Mouse (Mus musculus): ENCODE results near the gene Nfkb1.
A peak's percentile ranks its signal among the peaks of the same experiment; 100 is the strongest.

The Nfkb1 gene

GRCm38 (mm10) chr3:135702658-135703057 lies 11.3 kb upstream of the Nfkb1 start:
- DNase-seq (ENCODE audit: low spot score) = no peak

DNA sequence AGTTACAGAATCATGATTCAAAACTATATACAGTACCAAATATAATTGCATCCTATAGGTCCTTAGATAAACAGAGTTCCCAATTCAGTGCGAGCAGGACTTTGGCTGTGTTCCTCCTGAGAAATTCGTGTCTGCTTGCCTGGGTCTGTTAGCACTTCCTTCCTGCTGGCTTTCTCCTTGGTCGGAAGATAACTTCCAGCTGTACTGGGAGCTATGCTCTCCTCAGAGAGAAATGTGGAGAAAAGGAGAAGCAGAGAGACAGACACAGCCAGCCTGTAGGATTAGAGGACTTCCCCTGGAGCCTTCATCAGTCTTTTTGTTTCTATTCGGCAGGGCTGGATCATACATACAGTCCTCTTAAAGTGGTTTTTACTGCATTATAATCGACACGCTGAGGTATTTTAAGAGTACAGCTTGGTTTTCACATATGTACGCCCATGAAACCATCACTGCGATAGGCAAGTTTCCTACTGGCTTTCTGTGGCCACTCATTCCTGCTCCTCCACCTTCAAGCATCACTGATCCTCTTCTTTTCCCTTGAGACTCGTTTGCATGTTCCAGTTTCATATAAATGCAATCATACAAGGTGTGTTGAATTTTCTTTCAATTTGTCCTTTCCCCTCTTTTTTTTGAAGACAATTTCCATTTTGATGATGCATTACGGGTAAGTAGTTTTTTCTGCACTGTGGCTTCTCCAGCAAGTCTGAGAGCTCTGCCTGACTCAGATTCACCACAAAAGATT lies 8.3 kb upstream of the Nfkb1 start:
- DNase-seq (ENCODE audit: low spot score) = no peak

DNA sequence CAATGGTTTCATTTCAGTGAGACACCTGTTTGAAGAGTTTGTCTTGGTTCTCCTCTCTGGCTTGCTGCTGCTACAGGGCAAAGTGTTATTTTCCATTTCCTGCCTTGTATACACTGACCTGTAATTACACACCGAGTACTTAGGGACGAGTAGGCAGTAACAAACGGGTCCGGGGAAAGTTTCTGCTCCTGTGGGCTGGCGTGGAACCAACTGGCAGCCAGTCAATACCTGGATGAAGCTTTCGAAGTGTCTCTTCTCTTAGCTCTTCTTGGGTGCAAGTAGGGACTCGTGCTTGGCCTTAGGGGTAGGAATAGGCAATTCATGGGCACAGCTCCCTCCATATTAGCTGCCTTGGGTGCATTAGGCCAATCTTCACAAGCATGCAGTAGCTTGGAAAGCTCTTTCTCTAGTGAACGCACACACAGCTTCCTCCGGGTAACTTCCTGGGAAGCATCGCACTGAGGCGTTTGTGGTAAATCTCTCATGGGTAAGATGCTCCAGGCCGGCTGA lies 7.2 kb upstream of the Nfkb1 start:
- no peak for DNase-seq (ENCODE audit: low spot score)

- DNase-seq (ENCODE audit: low spot score) = peak; percentile 61
These were observed 4.9 kb upstream of the Nfkb1 start for GRCm38 (mm10) chr3:135696262-135696661.

- no peak for DNase-seq (ENCODE audit: low spot score)
These were observed 1.7 kb upstream of the Nfkb1 start for GRCm38 (mm10) chr3:135692999-135693398.

DNA sequence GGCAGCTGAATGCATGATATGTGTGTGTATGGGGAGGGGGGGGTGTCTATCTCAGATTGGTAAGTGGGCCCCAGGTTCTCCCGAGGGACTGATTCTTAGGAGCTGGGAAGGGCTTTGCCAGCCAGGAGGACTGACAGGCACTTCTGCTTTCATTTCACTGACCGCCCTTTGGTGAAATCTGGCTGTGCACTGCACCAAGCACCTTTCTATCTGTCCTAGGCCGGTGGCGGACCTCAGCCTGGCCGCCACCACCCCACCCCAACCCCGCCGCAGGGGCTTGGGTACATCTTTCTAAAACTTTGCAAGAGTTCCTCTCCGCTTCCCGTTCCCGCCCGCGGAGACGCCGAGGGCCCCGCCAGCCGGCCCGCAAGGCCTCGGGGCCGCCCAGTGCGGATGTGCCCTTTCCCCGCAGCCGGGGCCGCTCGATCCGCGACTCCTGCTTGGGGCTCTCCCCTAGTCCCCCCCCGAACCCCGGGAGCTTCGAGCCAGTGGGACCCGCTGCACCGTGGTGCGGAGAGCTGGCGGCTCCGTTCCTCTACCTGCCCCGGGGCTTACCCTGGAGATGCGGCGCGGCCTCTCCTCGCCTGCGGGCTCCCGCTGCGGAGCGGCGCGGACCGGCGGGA lies 668 bp downstream of the Nfkb1 start:
- no peak for DNase-seq (ENCODE audit: low spot score)

DNA sequence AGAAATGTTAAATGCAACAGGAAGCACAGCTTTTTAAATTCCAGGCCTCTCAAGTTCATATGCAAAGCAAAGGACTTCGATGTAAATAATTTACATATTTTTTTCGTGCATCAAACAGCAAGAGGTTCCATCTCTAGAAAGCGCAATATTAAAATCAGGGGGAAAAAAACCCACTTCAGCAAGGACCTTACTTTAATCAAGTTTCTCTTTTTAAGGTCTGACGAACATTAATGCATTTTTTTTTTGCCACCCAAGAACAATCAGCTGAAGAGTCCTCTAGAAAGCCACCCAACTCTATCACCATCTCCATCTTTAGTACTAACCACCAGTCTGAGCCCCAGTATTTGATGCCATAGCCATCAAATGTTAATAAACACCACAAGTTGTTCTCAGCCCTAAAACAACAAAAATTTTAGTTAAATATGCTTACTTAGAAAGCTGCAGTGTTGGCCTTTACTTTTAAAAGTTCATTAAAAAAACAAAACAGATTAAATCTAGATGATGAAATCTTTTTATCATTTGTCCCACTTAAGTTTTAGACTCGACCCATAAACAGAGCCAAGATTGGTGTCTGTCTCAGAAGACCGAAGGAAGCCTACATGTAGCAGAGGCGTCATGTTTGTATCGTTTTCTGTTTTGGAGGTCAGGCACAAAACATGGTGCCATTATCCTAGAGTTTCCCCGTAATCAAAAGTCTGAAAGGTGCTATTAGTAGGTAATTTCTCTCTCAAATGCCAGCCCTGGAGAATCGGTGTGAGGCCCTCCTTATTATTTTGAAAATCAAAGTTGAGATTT lies 1.4 kb downstream of the Nfkb1 start:
- DNase-seq (ENCODE audit: low spot score) = no peak

DNA sequence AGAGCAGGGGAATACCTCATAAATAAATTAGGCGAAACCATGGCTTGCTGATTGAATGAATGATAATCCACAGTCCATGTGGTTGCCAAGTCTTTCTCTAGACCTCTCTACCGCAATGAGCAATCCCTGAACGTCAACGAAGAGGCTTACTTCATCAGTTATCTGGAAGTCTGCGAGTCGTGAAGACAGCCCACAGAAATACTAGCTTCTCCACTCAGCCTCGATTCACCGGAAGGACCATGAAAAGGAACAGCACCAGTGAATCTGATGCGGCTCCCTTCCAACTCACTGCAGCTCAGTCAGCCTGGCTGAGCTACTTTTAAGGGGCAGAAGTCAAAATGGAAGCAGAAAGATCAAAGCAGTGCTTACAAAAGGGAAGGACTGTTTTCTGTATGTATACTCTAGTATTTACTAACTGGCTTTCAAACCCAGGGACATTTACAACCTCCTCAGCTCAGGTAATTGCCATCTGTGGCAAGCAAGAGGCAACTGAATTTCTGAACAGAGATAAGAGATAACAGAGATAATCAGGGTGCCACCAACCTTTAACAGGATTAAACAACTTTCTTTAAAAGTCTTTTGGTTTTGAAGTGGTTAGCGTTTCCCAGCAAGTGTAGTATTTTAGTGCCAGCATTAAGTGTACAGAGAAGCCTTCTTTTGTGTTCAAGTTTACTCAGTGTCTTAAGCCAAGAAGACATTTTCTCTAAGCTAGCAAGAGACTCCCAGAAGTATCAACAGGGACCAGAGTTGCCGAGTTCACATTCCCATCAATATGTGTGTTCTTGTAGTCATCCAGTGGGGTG lies 2.2 kb downstream of the Nfkb1 start:
- no peak for DNase-seq (ENCODE audit: low spot score)

- DNase-seq (ENCODE audit: low spot score) = no peak
These were observed 3.4 kb downstream of the Nfkb1 start for GRCm38 (mm10) chr3:135687965-135688364.

DNA sequence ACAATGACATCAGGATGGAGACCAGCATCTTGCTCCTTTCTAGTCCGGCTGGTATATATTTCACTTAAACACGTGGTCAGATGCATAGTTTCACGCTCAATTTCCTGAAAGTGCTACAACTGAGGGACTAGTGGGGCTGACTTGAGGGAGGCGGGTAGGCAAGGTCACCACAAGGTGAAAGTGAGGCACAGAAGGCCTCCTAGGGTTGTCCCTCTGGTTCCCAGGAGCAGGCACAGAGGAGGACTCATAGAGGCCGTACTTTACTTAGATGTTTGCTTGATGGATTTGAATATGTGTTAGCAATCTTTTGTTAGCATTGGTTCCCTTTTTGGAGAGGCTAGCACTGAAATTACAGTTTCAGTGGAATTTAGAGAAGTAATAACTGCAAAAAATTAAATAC lies 4.9 kb downstream of the Nfkb1 start:
- DNase-seq (ENCODE audit: low spot score) = no peak

- no peak for DNase-seq (ENCODE audit: low spot score)
These were observed 8.1 kb downstream of the Nfkb1 start for GRCm38 (mm10) chr3:135683275-135683674.

GRCm38 (mm10) chr3:135682240-135682639 lies 9.1 kb downstream of the Nfkb1 start:
- DNase-seq (ENCODE audit: low spot score) = no peak

- DNase-seq (ENCODE audit: low spot score) = no peak
These were observed 10.0 kb downstream of the Nfkb1 start for GRCm38 (mm10) chr3:135681272-135681783.

DNA sequence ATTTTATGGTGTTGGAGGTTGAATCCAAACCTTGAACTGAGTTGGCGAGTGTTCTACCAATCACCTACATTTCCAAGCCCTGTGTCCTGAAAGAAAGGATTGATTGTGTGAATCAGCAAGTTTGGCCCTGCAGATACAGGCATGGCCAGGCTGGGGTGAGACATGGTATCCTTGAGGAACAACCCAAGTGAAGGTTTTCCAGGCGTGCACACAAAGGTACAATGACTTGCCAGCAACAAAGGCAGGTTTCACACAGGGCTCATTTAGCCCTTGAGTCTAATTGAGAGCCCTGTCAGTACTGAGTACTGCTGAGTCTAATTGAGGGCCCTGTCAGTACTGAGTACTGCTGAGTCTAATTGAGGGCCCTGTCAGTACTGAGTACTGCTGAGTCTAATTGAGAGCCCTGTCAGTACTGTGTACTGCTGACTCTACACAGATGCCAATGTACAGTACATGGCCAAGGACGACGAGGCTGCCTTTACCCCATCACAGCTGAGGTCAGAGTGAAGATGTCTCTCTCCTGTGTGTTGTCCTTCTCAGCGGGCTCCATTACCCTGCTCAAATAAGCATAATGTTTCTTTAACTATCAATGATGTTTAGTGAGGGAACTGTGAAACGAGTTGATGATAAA lies 11.0 kb downstream of the Nfkb1 start:
- DNase-seq (ENCODE audit: low spot score) = no peak

DNA sequence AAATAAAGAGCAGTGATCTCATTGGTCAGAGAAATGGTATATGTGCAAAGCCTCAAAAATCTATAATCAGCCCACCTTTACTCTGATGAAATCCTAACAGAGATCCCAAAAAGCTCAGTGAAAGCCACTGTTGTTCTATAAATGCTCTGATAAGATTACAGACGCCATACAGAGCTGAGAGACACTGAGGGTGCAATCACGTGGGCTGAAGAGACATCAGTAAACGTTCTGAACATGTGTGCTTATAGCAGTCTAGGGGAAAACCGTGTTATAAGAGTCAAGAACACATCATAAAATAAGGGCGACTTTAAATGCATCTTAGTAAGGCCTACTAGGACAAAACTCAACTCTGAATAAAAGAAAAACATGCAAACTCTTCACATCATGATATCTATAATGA lies 14.3 kb downstream of the Nfkb1 start:
- no peak for DNase-seq (ENCODE audit: low spot score)

DNA sequence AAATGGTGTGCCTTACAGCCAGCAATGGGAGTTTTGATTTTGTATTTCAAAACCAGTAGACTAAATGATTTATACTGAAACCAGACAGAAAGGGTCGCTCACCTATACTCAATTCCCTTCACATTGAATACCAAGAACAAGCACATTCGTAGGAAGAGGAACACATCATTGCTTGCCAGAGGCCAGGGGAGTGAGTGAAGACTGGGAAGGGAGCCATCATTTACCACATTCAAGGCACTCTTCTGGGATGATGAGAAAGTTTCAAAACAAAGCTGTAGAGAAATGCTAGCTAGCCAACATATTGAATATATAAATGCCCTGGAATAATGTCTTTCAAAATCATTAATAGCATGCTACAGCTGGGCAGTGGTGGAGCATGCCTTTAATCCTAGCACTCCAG lies 15.0 kb downstream of the Nfkb1 start:
- no peak for DNase-seq (ENCODE audit: low spot score)

- DNase-seq (ENCODE audit: low spot score) = no peak
These were observed 15.9 kb downstream of the Nfkb1 start for GRCm38 (mm10) chr3:135675480-135675879.

- DNase-seq (ENCODE audit: low spot score) = no peak
These were observed 16.5 kb downstream of the Nfkb1 start for GRCm38 (mm10) chr3:135674716-135675392.

GRCm38 (mm10) chr3:135673695-135674094 lies 17.7 kb downstream of the Nfkb1 start:
- DNase-seq (ENCODE audit: low spot score) = no peak

DNA sequence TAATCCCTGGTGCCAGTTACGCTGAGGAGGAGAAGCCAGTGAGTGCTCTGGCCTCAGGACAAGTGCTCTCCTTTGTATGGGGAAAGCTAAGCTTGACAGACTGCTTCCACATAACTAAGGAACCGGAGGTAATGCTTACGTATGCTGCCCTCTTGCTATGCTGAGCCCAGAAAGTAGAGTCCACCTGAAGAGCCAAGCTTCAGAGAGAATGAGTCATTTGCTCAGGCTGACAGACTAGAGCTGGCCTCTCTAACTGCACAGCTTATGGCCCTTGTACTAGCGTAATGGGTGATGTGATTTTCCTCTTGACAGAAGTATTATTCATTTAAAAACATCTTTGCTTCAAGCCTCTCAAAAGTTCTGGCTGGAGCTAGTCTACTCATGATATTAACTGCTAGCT lies 18.3 kb downstream of the Nfkb1 start:
- no peak for DNase-seq (ENCODE audit: low spot score)

- DNase-seq (ENCODE audit: low spot score) = no peak
These were observed 19.2 kb downstream of the Nfkb1 start for GRCm38 (mm10) chr3:135672135-135672534.

All from c-Kit-positive CD71-positive TER-119-positive erythroid progenitor cells, embryonic 14.5 days (primary cell).